Mouse (Mus musculus): ENCODE measurements around the gene Cdk8. TPM values are rescaled to one million over a fixed set of nuclear protein-coding genes. Genes with fewer than 3 reads are reported as not detected.

Cdk8 gene
- polyA plus RNA-seq, 1 experiment from 2014 or later = 21.2 TPM

DNA sequence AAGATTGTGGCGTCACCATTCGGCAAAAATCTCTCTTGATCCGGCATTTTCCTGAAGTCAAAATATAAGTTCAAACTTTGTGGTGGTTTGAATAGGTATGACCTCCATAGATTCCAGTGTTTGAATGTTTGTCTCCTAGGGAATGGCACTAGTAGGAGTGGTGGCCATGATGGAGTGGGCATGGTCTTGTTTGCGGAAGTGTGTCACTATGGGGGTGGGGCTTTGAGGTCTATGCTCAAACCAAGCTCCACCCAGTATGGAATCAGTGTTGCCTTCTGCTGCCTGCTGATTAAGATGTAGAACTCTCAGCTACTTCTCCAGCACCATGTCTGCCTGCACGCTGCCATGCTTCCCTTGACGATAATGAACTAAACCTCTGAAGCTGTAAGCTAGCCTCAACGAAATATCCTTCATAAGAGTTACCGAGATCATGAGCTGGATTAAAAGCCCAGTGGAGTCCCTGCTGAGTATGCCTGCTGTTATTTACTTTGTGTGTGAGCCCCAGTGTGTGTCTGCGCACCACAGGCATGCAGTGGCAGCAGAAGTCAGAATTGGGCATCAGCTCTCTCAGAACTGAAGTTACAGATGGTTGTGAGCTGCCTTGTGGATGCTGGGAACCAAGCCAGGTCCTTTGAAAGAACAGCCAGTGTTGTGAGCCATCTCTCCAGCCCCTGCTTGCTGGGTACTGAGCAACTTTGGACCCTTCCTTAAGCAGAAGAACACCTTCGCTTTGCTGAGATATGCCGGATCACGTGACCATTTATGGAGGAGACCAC lies 114.1 kb downstream of the Cdk8 start:
- Histone ChIP-seq H3K27ac (no peak overlapping the region), H3K4me1 (no peaks in the 10 kb centered on the region), H3K9ac (no peak overlapping the region), H3K36me3 (replicated peaks) (no peaks in the 10 kb centered on the region), H3K27me3 (replicated peaks) (no peaks in the 10 kb centered on the region), H3K9me3 (no peaks in the 10 kb centered on the region), H3K4me3 (no peak overlapping the region), H3K4me2 (no peak overlapping the region)
- ATAC-seq (replicated peaks) = no peak
- 85% methylated on average over 12 of the region's 12 CpGs for WGBS

DNA sequence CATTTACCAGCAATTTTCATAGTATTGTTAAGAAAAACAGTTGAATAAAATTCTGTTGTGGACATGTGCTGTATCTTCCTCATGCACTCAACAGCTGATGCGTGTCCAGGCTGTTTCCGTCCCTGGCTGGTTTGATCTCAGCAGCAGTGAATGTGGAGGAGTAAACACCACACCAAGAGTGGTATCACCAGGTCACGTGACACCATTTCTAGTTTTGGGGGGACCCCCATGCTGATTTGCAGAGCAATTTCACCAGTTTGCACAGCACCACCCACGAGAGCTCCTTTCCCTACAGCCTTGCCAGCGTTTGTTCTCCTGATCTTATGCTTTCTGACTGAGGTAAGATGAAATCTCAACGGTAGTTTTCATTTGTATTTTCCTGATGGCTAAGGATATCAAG lies 116.1 kb downstream of the Cdk8 start:
- no peak for ATAC-seq (replicated peaks)
- no peak overlapping the region for H3K9ac ChIP-seq
- no peaks in the 10 kb centered on the region for H3K27me3 ChIP-seq (replicated peaks)
- H3K4me1 ChIP-seq = no peaks in the 10 kb centered on the region
- no peak overlapping the region for H3K4me3 ChIP-seq
- no peaks in the 10 kb centered on the region for H3K36me3 ChIP-seq (replicated peaks)
- no peak overlapping the region for H3K4me2 ChIP-seq
- H3K27ac ChIP-seq = no peak overlapping the region
- H3K9me3 ChIP-seq = no peaks in the 10 kb centered on the region
- WGBS = 90% methylated on average over 6 of the region's 6 CpGs

DNA sequence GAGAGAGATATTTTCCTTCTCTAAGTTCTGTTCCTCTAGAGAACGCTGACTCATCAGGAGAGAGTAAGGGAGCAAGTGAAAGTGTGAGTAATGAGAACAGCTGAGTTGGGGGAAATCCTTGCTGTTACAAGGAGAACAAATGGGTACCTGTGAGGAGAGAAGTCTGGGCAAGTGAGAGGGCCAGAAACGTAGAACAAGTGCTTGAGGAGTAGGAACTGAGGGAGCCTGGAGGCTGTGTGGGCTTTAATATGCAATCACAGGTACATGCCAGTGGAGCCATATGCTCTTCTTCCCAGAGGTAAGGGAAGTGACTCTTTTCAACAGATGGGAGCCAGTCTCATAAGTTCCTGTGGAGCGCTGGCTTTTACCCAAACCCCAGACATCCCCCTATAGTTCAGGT lies 118.2 kb downstream of the Cdk8 start:
- WGBS = 80% methylated on average over 3 of the region's 3 CpGs
- ATAC-seq (replicated peaks) = no peak
- no peaks in the 10 kb centered on the region for H3K27me3 ChIP-seq (replicated peaks)
- no peak overlapping the region for H3K27ac ChIP-seq
- no peaks in the 10 kb centered on the region for H3K36me3 ChIP-seq (replicated peaks)
- no peaks in the 10 kb centered on the region for H3K9me3 ChIP-seq
- H3K9ac ChIP-seq = no peak overlapping the region
- H3K4me1 ChIP-seq = no peaks in the 10 kb centered on the region
- no peak overlapping the region for H3K4me2 ChIP-seq
- H3K4me3 ChIP-seq = no peak overlapping the region

DNA sequence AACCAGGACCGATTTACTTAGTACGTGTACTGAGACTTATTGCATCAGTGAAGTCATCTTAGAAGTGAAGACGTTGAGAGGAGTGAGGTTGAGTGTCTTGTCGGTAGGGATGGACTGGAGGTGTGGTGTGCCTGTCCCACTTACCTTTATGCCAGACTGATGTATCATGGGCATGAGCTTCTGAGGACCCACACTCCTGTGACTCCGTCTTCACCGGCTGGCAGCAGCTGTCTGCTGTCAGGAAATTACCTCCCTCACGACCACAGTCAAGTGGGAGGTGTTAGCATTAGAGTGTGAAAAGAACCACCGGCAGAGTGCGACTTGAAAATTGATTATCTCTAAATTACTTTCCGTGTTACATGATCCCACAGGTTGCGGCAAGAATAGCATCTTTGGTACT lies 119.8 kb downstream of the Cdk8 start:
- no peak overlapping the region for H3K4me2 ChIP-seq
- no peaks in the 10 kb centered on the region for H3K9me3 ChIP-seq
- no peak for ATAC-seq (replicated peaks)
- WGBS = 82% methylated on average over 11 of the region's 11 CpGs
- H3K27me3 ChIP-seq (replicated peaks) = no peaks in the 10 kb centered on the region
- no peaks in the 10 kb centered on the region for H3K36me3 ChIP-seq (replicated peaks)
- H3K4me3 ChIP-seq = no peak overlapping the region
- H3K4me1 ChIP-seq = no peaks in the 10 kb centered on the region
- H3K9ac ChIP-seq = no peak overlapping the region
- H3K27ac ChIP-seq = no peak overlapping the region

DNA sequence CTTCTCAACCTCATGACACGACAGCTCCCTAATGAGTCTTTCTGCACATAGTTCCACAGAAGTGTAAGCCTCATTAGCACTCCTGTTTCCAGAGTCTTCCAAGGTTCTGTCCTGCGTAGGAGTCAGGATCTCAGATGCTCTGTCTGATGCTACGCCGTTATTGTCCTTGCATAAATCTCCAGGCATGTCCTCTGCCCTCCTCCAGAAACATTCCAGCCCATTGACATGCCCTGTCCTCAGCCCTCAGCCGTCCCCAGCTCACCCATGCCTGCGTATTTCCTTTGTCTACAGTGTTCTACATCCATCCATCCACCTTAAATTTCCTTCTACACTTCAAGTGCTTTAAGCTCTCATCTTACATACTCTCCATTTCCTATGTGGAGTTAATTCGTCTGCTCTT lies 121.0 kb downstream of the Cdk8 start:
- Histone ChIP-seq H3K27ac (no peak overlapping the region), H3K9me3 (no peaks in the 10 kb centered on the region), H3K4me1 (no peaks in the 10 kb centered on the region), H3K27me3 (replicated peaks) (no peaks in the 10 kb centered on the region), H3K36me3 (replicated peaks) (no peaks in the 10 kb centered on the region), H3K4me2 (no peak overlapping the region), H3K9ac (no peak overlapping the region), H3K4me3 (no peak overlapping the region)
- no peak for ATAC-seq (replicated peaks)
- WGBS = 89% methylated on average over 7 of the region's 7 CpGs

Other genes with a start within 250 kb of the Cdk8 start
- gene Cyp3a25, start 221.6 kb upstream of the Cdk8 start, polyA plus RNA-seq (2015; fragmentation: Nextera tagmentation; extraction: Ambion mirVana) = not detected in 2 replicates
- gene Cyp3a59, start 152.0 kb upstream of the Cdk8 start, polyA plus RNA-seq (2015; fragmentation: Nextera tagmentation; extraction: Ambion mirVana) = not detected in 2 replicates
- gene Gm5565, start 70.7 kb upstream of the Cdk8 start, polyA plus RNA-seq (2015; fragmentation: Nextera tagmentation; extraction: Ambion mirVana) = not detected in 2 replicates
- not detected in 2 replicates for gene Gm6309, start 60.5 kb upstream of the Cdk8 start, polyA plus RNA-seq (2015; fragmentation: Nextera tagmentation; extraction: Ambion mirVana)
- 0.41 TPM in 1 of 2 replicates, not detected in the other for gene 1700001J03Rik, start 45.9 kb upstream of the Cdk8 start, polyA plus RNA-seq (2015; fragmentation: Nextera tagmentation; extraction: Ambion mirVana)
- gene Rnf6, start 9.7 kb upstream of the Cdk8 start, polyA plus RNA-seq (2015; fragmentation: Nextera tagmentation; extraction: Ambion mirVana) = 28.7 and 33.6 TPM in 2 replicates
- 18.5 and 18.8 TPM in 2 replicates for gene Wasf3, start 153.8 kb downstream of the Cdk8 start, polyA plus RNA-seq (2015; fragmentation: Nextera tagmentation; extraction: Ambion mirVana)